ENCODE assay signal across 11 mouse cellular contexts in genomic region chr12:71627421-71628339, GRCm38 (mm10).
DNase-seq lines count a peak whose midpoint lies in the region; ATAC-seq and TF ChIP-seq lines count a peak whose summit lies in the region.
"Had no signal": no experiment of that assay in that cellular context is flagged by ENCODE, and none has a peak within 500 bp of the region (broad histone marks: within the 10 kb centered on the region; RNA-seq: fewer than 3 reads in every experiment).

No protein-coding gene starts in this region.

- H3K9ac ChIP-seq in hindbrain, embryonic 12.5 days, result no peak overlapping the region
- no peak overlapping the region for H3K9ac ChIP-seq in hindbrain, embryonic 13.5 days
- H3K9ac ChIP-seq in lung, postnatal 0 days (replicated peaks; ENCODE audit: low read depth), result no peak overlapping the region
- no peak overlapping the region for H3K9ac ChIP-seq in heart, embryonic 11.5 days (ENCODE audit: low read depth, low read length)
- no peak overlapping the region for H3K9ac ChIP-seq in stomach, embryonic 15.5 days

- 73% methylated on average over 17 of the region's 17 CpGs for WGBS in hindbrain, embryonic 12.5 days
- 68% methylated on average over 17 of the region's 17 CpGs for WGBS in hindbrain, embryonic 13.5 days
- WGBS in lung, postnatal 0 days, result 60% methylated on average over 17 of the region's 17 CpGs
- 49% methylated on average over 17 of the region's 17 CpGs for WGBS in heart, embryonic 11.5 days (ENCODE audit: insufficient replicate concordance)
- 53% methylated on average over 17 of the region's 17 CpGs for whole genome bisulfite sequencing in stomach, embryonic 15.5 days

- peak overlapping the region; percentile 0; the same call in 1 of the 2 replicates for H3K27ac ChIP-seq in hindbrain, embryonic 12.5 days
- H3K27ac ChIP-seq in hindbrain, embryonic 13.5 days, result no peak overlapping the region
- H3K27ac ChIP-seq in lung, postnatal 0 days (ENCODE audit: low read length), result no peak overlapping the region
- 0 out of 2 replicates have a peak overlapping the region, but pooled peaks have one; percentile 8 for H3K27ac ChIP-seq in heart, embryonic 11.5 days (ENCODE audit: low read depth, low read length)
- peak overlapping the region; percentile 76 for H3K27ac ChIP-seq in stomach, embryonic 15.5 days

- no peaks in the 10 kb centered on the region for H3K36me3 ChIP-seq in hindbrain, embryonic 12.5 days
- H3K36me3 ChIP-seq in hindbrain, embryonic 13.5 days, result no peaks in the 10 kb centered on the region
- no peaks in the 10 kb centered on the region for H3K36me3 ChIP-seq in lung, postnatal 0 days (ENCODE audit: insufficient read depth, low read length)
- no peaks in the 10 kb centered on the region for H3K36me3 ChIP-seq in heart, embryonic 11.5 days (ENCODE audit: control insufficient read depth, insufficient read depth, low read length)
- no peaks in the 10 kb centered on the region for H3K36me3 ChIP-seq in stomach, embryonic 15.5 days

- no peak overlapping the region for H3K4me3 ChIP-seq in hindbrain, embryonic 12.5 days
- no peak overlapping the region for H3K4me3 ChIP-seq in hindbrain, embryonic 13.5 days
- no peak overlapping the region for H3K4me3 ChIP-seq in lung, postnatal 0 days (ENCODE audit: low read depth, low read length)
- no peak overlapping the region for H3K4me3 ChIP-seq in heart, embryonic 11.5 days (ENCODE audit: low read depth, low read length)
- no peak overlapping the region for H3K4me3 ChIP-seq in stomach, embryonic 15.5 days (replicated peaks)

- no peak overlapping the region for H3K4me2 ChIP-seq in hindbrain, embryonic 12.5 days (replicated peaks)
- H3K4me2 ChIP-seq in hindbrain, embryonic 13.5 days, result no peak overlapping the region
- H3K4me2 ChIP-seq in lung, postnatal 0 days (replicated peaks; ENCODE audit: low read depth, low read length), result no peak overlapping the region
- no peak overlapping the region for H3K4me2 ChIP-seq in heart, embryonic 11.5 days
- H3K4me2 ChIP-seq in stomach, embryonic 15.5 days, result no peak overlapping the region
- H3K4me2 ChIP-seq: liver, embryonic 11.5 days had no signal

- H3K9me3 ChIP-seq in hindbrain, embryonic 12.5 days (replicated peaks), result no peaks in the 10 kb centered on the region
- H3K9me3 ChIP-seq in hindbrain, embryonic 13.5 days, result no peaks in the 10 kb centered on the region
- H3K9me3 ChIP-seq in lung, postnatal 0 days (ENCODE audit: low read length), result no peaks in the 10 kb centered on the region
- no peaks in the 10 kb centered on the region for H3K9me3 ChIP-seq in heart, embryonic 11.5 days (replicated peaks; ENCODE audit: control insufficient read depth, low read length)
- H3K9me3 ChIP-seq in stomach, embryonic 15.5 days, result no peaks in the 10 kb centered on the region

- 0 out of 2 replicates have a peak, but pooled peaks have one; percentile 46 for ATAC-seq in hindbrain, embryonic 12.5 days (ENCODE audit: low FRiP score)
- no peak for ATAC-seq in hindbrain, embryonic 13.5 days (ENCODE audit: low FRiP score)
- peak; percentile 34; the same call in 1 of the 2 replicates for ATAC-seq in lung, postnatal 0 days
- ATAC-seq in heart, embryonic 11.5 days (replicated peaks; ENCODE audit: insufficient number of reproducible peaks, low FRiP score, low TSS enrichment), result no peak
- ATAC-seq in stomach, embryonic 15.5 days (ENCODE audit: insufficient read depth, low FRiP score, low read depth), result no peak

- no peaks in the 10 kb centered on the region for H3K27me3 ChIP-seq in hindbrain, embryonic 12.5 days
- H3K27me3 ChIP-seq in hindbrain, embryonic 13.5 days, result 0 out of 2 replicates have a peak, but pooled peaks cover 5% of the 10 kb centered on the region
- H3K27me3 ChIP-seq in lung, postnatal 0 days (replicated peaks; ENCODE audit: insufficient read depth, low read length), result no peaks in the 10 kb centered on the region
- H3K27me3 ChIP-seq in heart, embryonic 11.5 days (ENCODE audit: control insufficient read depth, insufficient read depth, low read length), result no peaks in the 10 kb centered on the region
- H3K27me3 ChIP-seq in stomach, embryonic 15.5 days (replicated peaks), result no peaks in the 10 kb centered on the region
- H3K27me3 ChIP-seq: CH12.LX had no signal

- no peak for TF ChIP-seq CTCF in lung, postnatal 0 days (IDR thresholded peaks at IDR 0.05)

- DNase-seq in lung, postnatal 0 days (ENCODE audit: low spot score), result peak; percentile 49
- no peak for DNase-seq in lung, postnatal 4 days
- DNase-seq in thymus, postnatal 36 days, result no peak
- DNase-seq in thymus, adult 18-20 months, result no peak
- DNase-seq: thymus, postnatal 14 days had no signal

- TF ChIP-seq EP300 in lung, postnatal 0 days (IDR thresholded peaks at IDR 0.05), result no peak

- peaks cover 26% of the 10 kb centered on the region for H3K4me1 ChIP-seq in hindbrain, embryonic 12.5 days
- H3K4me1 ChIP-seq in hindbrain, embryonic 13.5 days (replicated peaks), result peaks cover 36% of the 10 kb centered on the region
- H3K4me1 ChIP-seq in lung, postnatal 0 days (ENCODE audit: insufficient read depth, low read depth, low read length), result peaks cover 3% of the 10 kb centered on the region; the same call in 1 of the 2 replicates
- H3K4me1 ChIP-seq in heart, embryonic 11.5 days (ENCODE audit: control insufficient read depth, insufficient read depth, low read length), result peaks cover 39% of the 10 kb centered on the region
- H3K4me1 ChIP-seq in stomach, embryonic 15.5 days, result peaks cover 29% of the 10 kb centered on the region; the same call in 1 of the 2 replicates

Comparison
In these comparisons a context has a peak if more than half of its experiments do, and no peak if none do; other contexts are left out.
1. ATAC-seq: peak in hindbrain, embryonic 12.5 days (single experiment) and lung, postnatal 0 days (single experiment); none in hindbrain, embryonic 13.5 days (single experiment), heart, embryonic 11.5 days (single experiment) and stomach, embryonic 15.5 days (single experiment).
2. H3K27ac ChIP-seq: peak in hindbrain, embryonic 12.5 days (single experiment), heart, embryonic 11.5 days (single experiment) and stomach, embryonic 15.5 days (single experiment); none in hindbrain, embryonic 13.5 days (single experiment) and lung, postnatal 0 days (single experiment).